Mouse (Mus musculus): ENCODE data around the gene Col26a1. TPM values are rescaled to one million over a fixed set of nuclear protein-coding genes. Genes with fewer than 3 reads are reported as not detected.

Col26a1 gene
- polyA plus RNA-seq, 1 experiment from 2014 or later, result 62.5 TPM

GRCm38 (mm10) chr5:136907587-136907986 is 24.6 kb upstream of the Col26a1 start:
- WGBS, result 41% methylated on average over 9 of the region's 9 CpGs
- H3K9ac ChIP-seq, result no peak overlapping the region

GRCm38 (mm10) chr5:136905630-136906029 is 22.6 kb upstream of the Col26a1 start:
- Histone ChIP-seq H3K27ac (no peak overlapping the region), H3K9me3 (replicated peaks) (no peaks in the 10 kb centered on the region), H3K27me3 (no peaks in the 10 kb centered on the region), H3K4me1 (peaks cover 14% of the 10 kb centered on the region), H3K4me2 (no peak overlapping the region), H3K4me3 (replicated peaks) (no peak overlapping the region), H3K9ac (no peak overlapping the region), H3K36me3 (no peaks in the 10 kb centered on the region)
- no peak for ATAC-seq (replicated peaks; ENCODE audit: low FRiP score)
- 59% methylated on average over 7 of the region's 7 CpGs for WGBS

More at GRCm38 (mm10) chr5:136907587-136907986, 24.6 kb upstream of the Col26a1 start:
- no peak for ATAC-seq (replicated peaks; ENCODE audit: low FRiP score)
- peak overlapping the region; percentile 69 for H3K4me3 ChIP-seq (replicated peaks)
- H3K36me3 ChIP-seq, result peaks cover 18% of the 10 kb centered on the region
- 0 out of 2 replicates have a peak overlapping the region, but pooled peaks have one; percentile 51 for H3K27ac ChIP-seq
- peak overlapping the region; percentile 62 for H3K4me2 ChIP-seq
- H3K9me3 ChIP-seq (replicated peaks), result no peaks in the 10 kb centered on the region
- peaks cover 14% of the 10 kb centered on the region for H3K4me1 ChIP-seq
- no peaks in the 10 kb centered on the region for H3K27me3 ChIP-seq

DNA sequence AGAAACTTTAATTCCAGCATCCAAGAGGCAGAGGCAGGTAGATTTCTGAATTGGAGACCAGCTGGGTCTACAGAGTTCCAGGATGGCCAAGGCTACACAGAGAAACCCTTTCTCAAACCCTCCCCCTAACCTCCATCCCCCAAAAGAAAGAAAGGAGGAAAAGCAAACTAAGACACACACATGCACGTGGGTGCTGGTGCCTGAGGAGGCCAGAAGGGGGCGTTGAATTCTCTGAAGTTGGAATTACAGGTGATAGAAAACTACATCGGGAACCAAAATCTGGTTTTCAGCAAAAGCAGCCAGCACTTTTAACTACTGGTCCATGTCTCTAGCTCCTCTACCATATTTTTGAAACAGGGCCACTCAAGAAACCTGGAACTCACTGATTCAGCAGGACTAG is 21.6 kb upstream of the Col26a1 start:
- Histone ChIP-seq H3K36me3 (no peaks in the 10 kb centered on the region), H3K9me3 (replicated peaks) (no peaks in the 10 kb centered on the region), H3K4me2 (no peak overlapping the region), H3K4me1 (peaks cover 14% of the 10 kb centered on the region), H3K27ac (no peak overlapping the region), H3K27me3 (no peaks in the 10 kb centered on the region), H3K4me3 (replicated peaks) (no peak overlapping the region), H3K9ac (no peak overlapping the region)
- WGBS, result 64% methylated on average over 3 of the region's 3 CpGs
- no peak for ATAC-seq (replicated peaks; ENCODE audit: low FRiP score)

DNA sequence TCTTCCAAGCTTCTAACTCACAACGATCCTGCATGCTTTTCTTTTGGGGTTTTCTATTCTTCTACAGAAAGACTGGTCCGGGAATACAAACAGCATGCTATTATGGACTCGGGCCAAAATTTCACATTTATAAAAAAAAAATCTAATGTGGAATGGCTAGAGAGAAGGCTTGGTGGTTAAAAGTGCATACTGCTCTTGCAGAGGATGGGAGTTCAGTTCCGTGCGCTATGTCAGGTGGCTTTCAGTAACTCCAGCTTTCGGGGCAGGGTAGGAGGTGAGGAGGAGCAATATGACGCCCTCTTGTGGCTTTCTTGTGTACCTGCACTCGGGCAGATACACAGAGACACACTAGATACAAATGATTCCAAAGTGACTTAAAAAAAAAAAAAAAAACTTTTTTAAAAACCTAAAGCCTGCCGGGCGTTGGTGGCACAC is 12.5 kb upstream of the Col26a1 start:
- Histone ChIP-seq H3K9me3 (replicated peaks) (no peaks in the 10 kb centered on the region), H3K9ac (no peak overlapping the region), H3K27me3 (no peaks in the 10 kb centered on the region), H3K27ac (peak overlapping the region; percentile 39), H3K4me2 (peak overlapping the region; percentile 26), H3K36me3 (no peaks in the 10 kb centered on the region), H3K4me1 (peaks cover 11% of the 10 kb centered on the region; the same call in 1 of the 2 replicates), H3K4me3 (replicated peaks) (no peak overlapping the region)
- 51% methylated on average over 10 of the region's 10 CpGs for WGBS
- ATAC-seq (replicated peaks; ENCODE audit: low FRiP score), result no peak

DNA sequence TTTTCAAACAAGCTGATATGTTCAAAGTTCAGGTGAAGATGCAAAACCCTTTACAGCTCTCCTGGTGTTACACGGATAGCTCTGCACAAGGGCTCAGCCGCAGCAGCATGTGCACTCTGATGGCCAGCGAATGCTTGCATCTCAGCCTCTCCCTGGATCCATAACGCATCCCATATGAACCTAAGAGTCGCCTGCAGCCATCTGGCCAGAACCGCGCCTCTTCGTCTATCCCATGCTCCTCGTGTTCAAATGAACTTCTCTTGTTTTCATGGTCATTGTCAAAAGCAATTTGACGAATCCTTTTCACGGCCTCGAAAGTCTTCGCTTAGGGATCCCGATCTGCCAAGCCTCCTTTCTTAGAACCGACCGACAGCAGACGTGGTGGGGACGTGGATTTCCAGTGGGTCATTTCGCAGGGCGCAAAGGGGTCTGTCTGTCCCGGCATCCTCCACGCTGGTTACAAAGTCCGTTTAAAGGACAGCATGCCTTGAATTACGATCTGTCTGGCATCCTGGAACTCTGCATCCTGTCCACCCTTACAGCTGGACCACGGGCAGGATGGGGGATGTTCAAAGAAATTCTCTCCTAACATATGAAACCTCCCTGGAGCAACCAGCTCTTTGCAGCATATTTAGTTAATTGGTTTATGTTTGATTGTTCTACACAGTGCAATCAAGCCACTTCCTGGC is 12.0 kb upstream of the Col26a1 start:
- WGBS, result 47% methylated on average over 25 of the region's 25 CpGs
- H3K27me3 ChIP-seq, result no peaks in the 10 kb centered on the region
- no peaks in the 10 kb centered on the region for H3K9me3 ChIP-seq (replicated peaks)
- ATAC-seq (replicated peaks; ENCODE audit: low FRiP score), result 0 out of 2 replicates have a peak, but pooled peaks have one; percentile 40
- H3K36me3 ChIP-seq, result no peaks in the 10 kb centered on the region
- no peak overlapping the region for H3K9ac ChIP-seq
- peaks cover 11% of the 10 kb centered on the region; the same call in 1 of the 2 replicates for H3K4me1 ChIP-seq
- H3K27ac ChIP-seq, result peak overlapping the region; percentile 39
- H3K4me2 ChIP-seq, result peak overlapping the region; percentile 26
- H3K4me3 ChIP-seq (replicated peaks), result no peak overlapping the region

DNA sequence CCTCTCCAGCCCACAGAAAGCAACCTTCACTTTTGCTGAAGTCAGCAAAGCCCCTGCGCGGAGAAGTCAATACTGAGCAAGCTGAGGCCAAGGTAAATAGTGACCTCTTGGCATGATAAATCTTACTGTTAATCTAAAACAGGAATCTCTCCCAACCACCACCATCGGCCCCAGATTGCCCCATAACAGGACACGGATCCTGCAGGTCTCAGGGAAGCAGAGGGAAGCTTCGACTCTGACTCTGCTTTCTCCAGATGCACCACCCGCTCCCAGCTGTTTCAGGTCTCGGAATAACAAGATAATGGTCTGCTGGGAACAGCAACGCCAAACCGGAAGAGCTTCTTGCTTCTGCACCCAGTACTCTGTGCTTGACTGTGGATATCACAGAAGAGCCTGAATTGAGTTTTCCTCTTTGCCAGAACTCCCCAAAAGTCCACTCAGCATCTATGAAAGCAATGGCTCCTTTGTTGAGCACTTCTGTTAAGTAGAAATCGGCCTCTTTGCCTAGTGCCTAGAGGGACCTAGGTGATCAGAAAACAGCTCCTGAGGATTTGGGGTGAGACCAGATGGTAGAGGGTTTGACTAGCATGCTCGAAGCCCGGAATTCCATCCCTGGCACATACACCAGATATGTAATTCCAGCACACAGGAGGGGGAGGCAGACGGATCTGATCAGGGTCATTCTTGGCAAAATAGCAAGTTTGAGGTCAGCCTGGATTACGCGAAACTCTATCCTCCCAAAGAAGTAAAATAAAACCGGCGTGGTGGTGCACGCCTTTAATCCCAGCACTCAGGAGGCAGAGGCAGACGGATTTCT is 5.7 kb upstream of the Col26a1 start:
- no peak for ATAC-seq (replicated peaks; ENCODE audit: low FRiP score)
- H3K4me3 ChIP-seq (replicated peaks), result no peak overlapping the region
- peaks cover 25% of the 10 kb centered on the region for H3K4me1 ChIP-seq
- peaks cover 8% of the 10 kb centered on the region for H3K27me3 ChIP-seq
- H3K9me3 ChIP-seq (replicated peaks), result no peaks in the 10 kb centered on the region
- WGBS, result 36% methylated on average over 19 of the region's 19 CpGs
- no peak overlapping the region for H3K9ac ChIP-seq
- no peaks in the 10 kb centered on the region for H3K36me3 ChIP-seq
- peak overlapping the region; percentile 84 for H3K27ac ChIP-seq
- peak overlapping the region; percentile 44 for H3K4me2 ChIP-seq

DNA sequence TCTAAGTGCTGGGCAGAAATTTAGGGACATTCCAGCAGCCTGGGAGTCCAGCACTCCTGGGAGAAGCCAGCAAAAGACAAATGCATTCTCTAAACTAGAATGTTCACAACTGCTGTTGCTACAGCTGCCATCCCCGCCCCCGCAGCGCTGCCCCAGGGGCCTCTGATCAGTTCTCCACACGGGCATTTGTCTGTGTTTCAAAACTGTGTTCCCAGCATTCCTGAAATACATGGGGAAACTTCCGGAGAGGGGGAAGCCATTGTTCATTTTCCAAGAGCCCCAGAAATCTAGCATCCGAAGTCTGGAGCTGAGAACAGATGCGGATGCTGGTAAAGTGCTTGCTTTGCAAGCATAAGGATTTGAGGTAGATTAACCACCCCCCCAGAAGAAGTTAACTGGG is 3.9 kb upstream of the Col26a1 start:
- Histone ChIP-seq H3K27me3 (peaks cover 23% of the 10 kb centered on the region), H3K4me3 (replicated peaks) (no peak overlapping the region), H3K4me2 (peak overlapping the region; percentile 22; the same call in 1 of the 2 replicates), H3K4me1 (peaks cover 43% of the 10 kb centered on the region), H3K9ac (no peak overlapping the region), H3K9me3 (replicated peaks) (no peaks in the 10 kb centered on the region), H3K36me3 (no peaks in the 10 kb centered on the region), H3K27ac (peak overlapping the region; percentile 81)
- WGBS, result 25% methylated on average over 7 of the region's 7 CpGs
- no peak for ATAC-seq (replicated peaks; ENCODE audit: low FRiP score)

GRCm38 (mm10) chr5:136882055-136882787 is 788 bp downstream of the Col26a1 start:
- Histone ChIP-seq H3K27ac (peak overlapping the region; percentile 82), H3K4me2 (peak overlapping the region; percentile 90), H3K27me3 (peaks cover 27% of the 10 kb centered on the region), H3K9ac (peak overlapping the region; percentile 83), H3K36me3 (no peaks in the 10 kb centered on the region), H3K9me3 (replicated peaks) (no peaks in the 10 kb centered on the region), H3K4me3 (replicated peaks) (peak overlapping the region; percentile 69), H3K4me1 (peaks cover 42% of the 10 kb centered on the region)
- 1% methylated on average over 47 of the region's 47 CpGs for WGBS
- ATAC-seq (replicated peaks; ENCODE audit: low FRiP score), result peak; percentile 34; the same call in 1 of the 2 replicates

DNA sequence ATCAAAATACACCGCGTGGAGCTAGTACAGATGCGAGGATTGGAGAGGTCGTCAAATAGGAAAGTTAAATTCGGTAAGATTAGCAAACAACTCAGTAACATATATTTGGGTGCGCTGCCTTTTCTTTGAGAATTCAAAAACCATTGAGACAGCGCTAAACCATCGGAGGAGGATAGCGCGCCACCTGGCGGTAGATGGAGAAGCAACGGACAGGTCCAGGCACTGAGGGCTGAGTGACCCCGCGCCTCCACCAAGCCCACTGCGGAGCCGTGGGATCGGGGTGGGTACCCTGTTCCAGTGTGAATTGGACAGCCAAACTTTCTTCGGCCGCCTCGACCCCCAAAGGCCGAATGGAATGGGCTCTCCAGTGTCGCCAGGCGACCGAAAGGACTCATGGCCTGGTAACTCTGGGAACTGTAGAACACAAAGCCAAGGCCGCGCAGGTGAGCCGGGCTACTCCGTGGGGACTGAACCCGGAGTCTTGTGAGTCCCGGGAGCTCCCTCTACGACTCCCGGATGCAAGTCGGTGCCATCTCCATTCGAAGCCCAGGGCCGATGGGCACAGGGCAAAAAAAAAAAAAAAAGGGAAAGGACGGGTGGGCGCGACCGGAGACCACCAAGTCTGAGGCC is 1.5 kb downstream of the Col26a1 start:
- Histone ChIP-seq H3K27ac (no peak overlapping the region), H3K4me2 (peak overlapping the region; percentile 90), H3K4me1 (peaks cover 35% of the 10 kb centered on the region), H3K27me3 (peaks cover 27% of the 10 kb centered on the region), H3K4me3 (replicated peaks) (peak overlapping the region; percentile 69), H3K9ac (peak overlapping the region; percentile 83), H3K36me3 (peaks cover 4% of the 10 kb centered on the region), H3K9me3 (replicated peaks) (no peaks in the 10 kb centered on the region)
- WGBS, result 3% methylated on average over 39 of the region's 39 CpGs
- ATAC-seq (replicated peaks; ENCODE audit: low FRiP score), result peak; percentile 70

DNA sequence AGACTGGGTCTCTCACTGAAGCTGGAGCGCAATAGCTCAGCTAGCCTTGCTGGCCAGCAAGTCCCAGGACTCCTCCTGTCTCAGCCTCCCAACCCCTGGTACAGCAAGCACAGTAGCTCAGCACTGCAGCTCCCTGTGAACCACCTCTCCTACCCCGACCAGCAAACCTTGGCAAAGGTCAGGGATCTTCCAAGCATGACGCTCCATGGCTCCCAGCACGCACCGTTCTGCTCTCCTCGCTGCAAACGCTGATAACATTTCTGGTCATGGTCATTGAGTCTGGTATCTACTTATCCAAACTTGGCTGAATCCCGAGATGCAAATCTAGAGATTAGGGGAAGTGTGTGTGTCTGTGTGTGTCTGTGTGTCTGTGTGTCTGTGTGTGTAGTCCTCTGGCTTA is 2.9 kb downstream of the Col26a1 start:
- no peak overlapping the region for H3K9ac ChIP-seq
- no peaks in the 10 kb centered on the region for H3K9me3 ChIP-seq (replicated peaks)
- ATAC-seq (replicated peaks; ENCODE audit: low FRiP score), result no peak
- H3K4me2 ChIP-seq, result no peak overlapping the region
- H3K36me3 ChIP-seq, result peaks cover 9% of the 10 kb centered on the region
- whole genome bisulfite sequencing, result 49% methylated on average over 8 of the region's 8 CpGs
- peaks cover 33% of the 10 kb centered on the region for H3K4me1 ChIP-seq
- H3K27ac ChIP-seq, result no peak overlapping the region
- H3K27me3 ChIP-seq, result peaks cover 27% of the 10 kb centered on the region
- no peak overlapping the region for H3K4me3 ChIP-seq (replicated peaks)

DNA sequence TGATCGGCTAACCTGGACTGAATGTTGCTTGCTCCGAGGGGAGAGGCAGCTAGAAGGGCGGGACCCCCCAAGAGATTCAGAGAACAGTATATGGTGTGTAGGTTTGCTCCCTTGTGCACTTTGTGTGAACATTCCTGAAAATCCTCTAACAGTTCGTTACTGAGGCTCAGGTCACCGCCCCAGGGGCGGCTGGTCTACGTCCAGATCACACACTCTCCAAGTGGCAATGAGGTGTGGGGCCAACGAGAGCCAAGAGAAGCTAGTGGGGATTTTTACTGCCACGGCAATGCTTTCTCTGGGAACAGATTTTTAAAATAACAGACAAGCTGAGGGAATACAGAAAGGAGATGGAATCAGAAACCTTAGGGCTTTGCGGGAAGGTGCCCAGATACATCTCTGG is 8.7 kb downstream of the Col26a1 start:
- Histone ChIP-seq H3K36me3 (peaks cover 9% of the 10 kb centered on the region), H3K4me3 (replicated peaks) (no peak overlapping the region), H3K9ac (no peak overlapping the region), H3K27ac (no peak overlapping the region), H3K4me1 (peaks cover 21% of the 10 kb centered on the region), H3K4me2 (no peak overlapping the region), H3K27me3 (no peaks in the 10 kb centered on the region), H3K9me3 (replicated peaks) (no peaks in the 10 kb centered on the region)
- no peak for ATAC-seq (replicated peaks; ENCODE audit: low FRiP score)
- 61% methylated on average over 10 of the region's 10 CpGs for WGBS

Measured in kidney, embryonic 15.5 days (tissue).